Comparison of ENCODE assay signal across 14 mouse cellular contexts in genomic region chr6:56850315-56850714, GRCm38 (mm10). TPM values are rescaled to one million over a fixed set of nuclear protein-coding genes. Genes with fewer than 3 reads are reported as not detected.
DNase-seq lines count a peak whose midpoint lies in the region; ATAC-seq and TF ChIP-seq lines count a peak whose summit lies in the region.
"Had no signal": no experiment of that assay in that cellular context is flagged by ENCODE, and none has a peak within 500 bp of the region (broad histone marks: within the 10 kb centered on the region; RNA-seq: fewer than 3 reads in every experiment).

No protein-coding gene starts in this region.

- H3K4me3 ChIP-seq in heart, embryonic 12.5 days = no peak overlapping the region
- no peak overlapping the region for H3K4me3 ChIP-seq in liver, adult 2 months (ENCODE audit: insufficient read depth, low read depth, low read length)
- H3K4me3 ChIP-seq in liver, embryonic 12.5 days = no peak overlapping the region
- no peak overlapping the region for H3K4me3 ChIP-seq in ES-Bruce4 (ENCODE audit: low read depth, low read length)
- H3K4me3 ChIP-seq in liver, embryonic 13.5 days (replicated peaks) = no peak overlapping the region
- H3K4me3 ChIP-seq: forebrain, embryonic 15.5 days; hindbrain, embryonic 10.5 days had no signal

- 52% methylated on average over 7 of the region's 7 CpGs for WGBS in heart, embryonic 12.5 days
- 69% methylated on average over 7 of the region's 7 CpGs for WGBS in liver, adult 2 months
- WGBS in liver, embryonic 12.5 days (ENCODE audit: insufficient replicate concordance) = 65% methylated on average over 7 of the region's 7 CpGs
- WGBS in liver, embryonic 13.5 days (ENCODE audit: insufficient replicate concordance) = 54% methylated on average over 7 of the region's 7 CpGs

- no peak overlapping the region for H3K4me2 ChIP-seq in heart, embryonic 12.5 days
- no peak overlapping the region for H3K4me2 ChIP-seq in liver, embryonic 12.5 days
- H3K4me2 ChIP-seq in liver, embryonic 13.5 days = no peak overlapping the region
- H3K4me2 ChIP-seq: forebrain, embryonic 15.5 days; midbrain, embryonic 11.5 days had no signal

- no peak overlapping the region for H3K9ac ChIP-seq in heart, embryonic 12.5 days
- no peak overlapping the region for H3K9ac ChIP-seq in liver, adult 2 months (ENCODE audit: low read depth, low read length)
- H3K9ac ChIP-seq in liver, embryonic 12.5 days = no peak overlapping the region
- no peak overlapping the region for H3K9ac ChIP-seq in ES-Bruce4 (ENCODE audit: low read depth, poor library complexity, severe bottlenecking)
- no peak overlapping the region for H3K9ac ChIP-seq in liver, embryonic 13.5 days
- H3K9ac ChIP-seq: forebrain, embryonic 15.5 days had no signal

- no peaks in the 10 kb centered on the region for H3K27me3 ChIP-seq in heart, embryonic 12.5 days (replicated peaks)
- no peaks in the 10 kb centered on the region for H3K27me3 ChIP-seq in liver, adult 2 months (ENCODE audit: control insufficient read depth, insufficient read depth, low read length)
- no peaks in the 10 kb centered on the region for H3K27me3 ChIP-seq in liver, embryonic 12.5 days (replicated peaks)
- H3K27me3 ChIP-seq in ES-Bruce4 (ENCODE audit: control insufficient read depth, insufficient read depth, low read length, poor library complexity, severe bottlenecking) = no peaks in the 10 kb centered on the region
- H3K27me3 ChIP-seq in liver, embryonic 13.5 days = no peaks in the 10 kb centered on the region
- H3K27me3 ChIP-seq: forebrain, embryonic 15.5 days had no signal

- no peak for TF ChIP-seq EP300 in ES-Bruce4 (IDR thresholded peaks at IDR 0.05; ENCODE audit: insufficient read depth, low read depth, low read length)

- intact Hi-C loops in heart, postnatal 36 days (cut with DNase I) = loop anchor here (2.0 kb wide), 1 partner anchor 58 kb away; no protein-coding TSS in a partner anchor

- 0 out of 2 replicates have a peak overlapping the region, but pooled peaks have one; percentile 25 for H3K27ac ChIP-seq in heart, embryonic 12.5 days (ENCODE audit: poor library complexity, severe bottlenecking)
- H3K27ac ChIP-seq in liver, adult 2 months (replicated peaks; ENCODE audit: insufficient read depth, low read depth, low read length) = no peak overlapping the region
- H3K27ac ChIP-seq in liver, embryonic 12.5 days = no peak overlapping the region; the same call in 1 of the 2 replicates
- no peak overlapping the region for H3K27ac ChIP-seq in ES-Bruce4 (ENCODE audit: insufficient read depth, low read length)
- no peak overlapping the region for H3K27ac ChIP-seq in liver, embryonic 13.5 days
- H3K27ac ChIP-seq: forebrain, embryonic 15.5 days; hindbrain, embryonic 10.5 days had no signal

- peaks cover 23% of the 10 kb centered on the region for H3K36me3 ChIP-seq in heart, embryonic 12.5 days
- peaks cover 10% of the 10 kb centered on the region for H3K36me3 ChIP-seq in liver, adult 2 months (ENCODE audit: control insufficient read depth, insufficient read depth, low read length)
- H3K36me3 ChIP-seq in liver, embryonic 12.5 days = peaks cover 19% of the 10 kb centered on the region
- H3K36me3 ChIP-seq in ES-Bruce4 (ENCODE audit: control insufficient read depth, insufficient read depth, low read length, poor library complexity, severe bottlenecking) = peaks cover 18% of the 10 kb centered on the region
- peaks cover 3% of the 10 kb centered on the region; the same call in 1 of the 2 replicates for H3K36me3 ChIP-seq in liver, embryonic 13.5 days
- H3K36me3 ChIP-seq: forebrain, embryonic 15.5 days; G1E had no signal

- H3K4me1 ChIP-seq in heart, embryonic 12.5 days (replicated peaks) = peaks cover 20% of the 10 kb centered on the region
- H3K4me1 ChIP-seq in liver, adult 2 months (ENCODE audit: control insufficient read depth, insufficient read depth, low read length) = no peaks in the 10 kb centered on the region
- H3K4me1 ChIP-seq in liver, embryonic 12.5 days = peaks cover 11% of the 10 kb centered on the region
- no peaks in the 10 kb centered on the region for H3K4me1 ChIP-seq in ES-Bruce4 (ENCODE audit: control insufficient read depth, insufficient read depth, low read length)
- peaks cover 16% of the 10 kb centered on the region for H3K4me1 ChIP-seq in liver, embryonic 13.5 days (replicated peaks)
- H3K4me1 ChIP-seq: forebrain, embryonic 15.5 days; hindbrain, embryonic 10.5 days had no signal

- H3K9me3 ChIP-seq in heart, embryonic 12.5 days (replicated peaks) = no peaks in the 10 kb centered on the region
- H3K9me3 ChIP-seq in liver, embryonic 12.5 days (replicated peaks) = no peaks in the 10 kb centered on the region
- no peaks in the 10 kb centered on the region for H3K9me3 ChIP-seq in ES-Bruce4 (replicated peaks; ENCODE audit: control insufficient read depth, insufficient read depth, low read length, poor library complexity, severe bottlenecking)
- no peaks in the 10 kb centered on the region for H3K9me3 ChIP-seq in liver, embryonic 13.5 days (replicated peaks)
- H3K9me3 ChIP-seq: forebrain, embryonic 15.5 days; G1E; hindbrain, embryonic 10.5 days had no signal

- H3K79me2 ChIP-seq in liver, adult 2 months (ENCODE audit: control insufficient read depth, insufficient read depth, low read length) = no peaks in the 10 kb centered on the region

- TF ChIP-seq POLR2A in liver, adult 2 months (IDR thresholded peaks at IDR 0.05; ENCODE audit: extremely low read depth, insufficient read depth, low read length) = no peak
- TF ChIP-seq POLR2A in ES-Bruce4 (IDR thresholded peaks at IDR 0.05; ENCODE audit: insufficient read depth, low read length) = no peak

- ATAC-seq in heart, embryonic 12.5 days (ENCODE audit: insufficient number of reproducible peaks, low FRiP score) = no peak
- no peak for ATAC-seq in liver, embryonic 12.5 days
- peak; percentile 41; the same call in 1 of the 2 replicates for ATAC-seq in liver, embryonic 13.5 days (ENCODE audit: low read depth)
- ATAC-seq: forebrain, embryonic 15.5 days had no signal

- TF ChIP-seq CTCF in liver, adult 2 months (IDR thresholded peaks at IDR 0.05; ENCODE audit: low read depth, low read length) = peak; percentile 19; the same call in 1 of the 2 replicates
- TF ChIP-seq CTCF in ES-Bruce4 (IDR thresholded peaks at IDR 0.05; ENCODE audit: low read depth, low read length) = peak; percentile 36

- no peak for DNase-seq in heart, postnatal 36 days
- no peak for DNase-seq in liver, adult 2 months (ENCODE audit: extremely low read depth, low read depth, low spot score)
- DNase-seq in liver, embryonic 13.5 days = no peak
- DNase-seq in adrenal gland, postnatal 14 days = no peak
- no peak for DNase-seq in spleen, postnatal 36 days (ENCODE audit: low spot score in 2 of 2)
- DNase-seq: adrenal gland, postnatal 25 days; cerebellum, postnatal 36 days had no signal

RNA-seq across cellular contexts. Expression of gene Fkbp9, which starts 18.5 kb away (rescaled TPM):
- 151 and 154 TPM in 2 replicates for polyA plus RNA-seq in heart, embryonic 12.5 days (2016; fragmentation: Nextera tagmentation; extraction: Ambion mirVana)
- 10 to 100 TPM; 88.2 to 88.8 TPM for total RNA-seq in heart, postnatal 36 days (2021)
- 32.2 and 35.7 TPM in 2 replicates for total RNA-seq in liver, adult 2 months (2014; rRNA removed)
- polyA plus RNA-seq in liver, adult 2 months (2012; rRNA removed) = 12.4 and 12.6 TPM in 2 replicates
- 34.3 and 35.0 TPM in 2 replicates for polyA plus RNA-seq in liver, embryonic 12.5 days (2016; fragmentation: Nextera tagmentation; extraction: Ambion mirVana)
- polyA plus RNA-seq in ES-Bruce4 (2011; ENCODE audit: insufficient read depth, insufficient read length, low read depth, missing spikeins) = 211 and 215 TPM in 2 replicates
- 26.2 and 28.5 TPM in 2 replicates for polyA plus RNA-seq in liver, embryonic 13.5 days (2015; fragmentation: Nextera tagmentation; extraction: Ambion mirVana)
- total RNA-seq in adrenal gland, postnatal 14 days (2021) = 72.1 and 73.3 TPM in 2 replicates
- polyA plus RNA-seq: G1E had no signal

RNA-seq across cellular contexts. Expression of gene Kbtbd2, which starts 52.7 kb away (rescaled TPM):
- polyA plus RNA-seq in heart, embryonic 12.5 days (2016; fragmentation: Nextera tagmentation; extraction: Ambion mirVana) = 37.0 and 40.2 TPM in 2 replicates
- 10 to 100 TPM; 31.5 to 38.1 TPM for total RNA-seq in heart, postnatal 36 days (2021)
- 16.1 and 20.8 TPM in 2 replicates for total RNA-seq in liver, adult 2 months (2014; rRNA removed)
- polyA plus RNA-seq in liver, adult 2 months (2012; rRNA removed) = 4.4 and 5.0 TPM in 2 replicates
- 23.9 and 25.3 TPM in 2 replicates for polyA plus RNA-seq in liver, embryonic 12.5 days (2016; fragmentation: Nextera tagmentation; extraction: Ambion mirVana)
- 92.8 and 99.1 TPM in 2 replicates for polyA plus RNA-seq in ES-Bruce4 (2011; ENCODE audit: insufficient read depth, insufficient read length, low read depth, missing spikeins)
- polyA plus RNA-seq in liver, embryonic 13.5 days (2015; fragmentation: Nextera tagmentation; extraction: Ambion mirVana) = 13.6 TPM in 2 replicates
- 36.7 and 37.6 TPM in 2 replicates for total RNA-seq in adrenal gland, postnatal 14 days (2021)
